Mouse (Mus musculus): ENCODE data around the gene Lpin2.

Lpin2 gene

DNA sequence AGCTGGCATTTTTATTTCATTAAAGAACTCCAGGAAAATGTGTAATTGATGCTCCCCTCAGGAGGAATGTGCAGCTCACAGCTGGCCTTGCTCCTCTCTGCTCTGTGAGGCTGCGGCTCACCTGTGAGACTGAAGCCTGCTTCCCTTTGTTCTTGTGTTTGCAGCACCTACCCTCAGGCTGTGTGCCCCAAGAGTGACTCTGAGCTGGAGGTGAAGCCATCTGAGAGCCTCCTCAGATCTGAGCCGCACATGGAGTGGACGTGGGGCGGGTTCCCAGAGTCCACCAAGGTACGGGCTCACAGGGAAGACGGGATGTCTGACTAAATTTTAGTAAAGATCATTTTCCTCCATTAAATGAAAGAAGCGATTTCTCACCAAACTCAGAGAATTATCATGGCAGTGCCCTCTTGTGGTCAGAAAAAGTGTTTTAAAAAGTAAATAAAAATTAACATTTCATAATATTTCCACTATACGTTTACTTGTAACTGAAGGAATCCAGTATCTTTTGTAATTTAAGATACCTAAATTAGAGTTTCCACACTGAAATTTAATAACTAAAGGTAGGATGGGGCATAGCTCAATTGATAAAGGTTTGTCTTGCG is 47.8 kb downstream of the Lpin2 start:
- DNase-seq (ENCODE audit: low spot score in 2 of 2): no peak

DNA sequence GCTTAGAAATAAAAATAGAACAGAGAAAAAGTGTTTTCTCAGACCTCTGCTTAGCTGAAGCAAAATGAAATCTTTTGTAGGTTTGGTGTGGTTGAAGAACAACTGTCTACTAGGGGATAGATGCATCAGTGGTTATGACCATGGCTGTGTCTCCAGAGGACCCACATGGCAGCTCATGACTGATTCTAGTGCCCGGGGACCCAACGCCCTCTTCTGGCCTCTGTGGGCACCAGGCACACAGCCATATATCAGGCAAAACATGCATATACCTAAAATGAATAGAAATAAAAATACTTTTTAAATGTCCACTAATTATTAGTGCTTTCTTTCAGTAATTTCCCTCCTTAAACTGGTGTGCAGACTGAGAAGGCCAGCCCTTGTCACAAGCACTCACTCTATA is 49.6 kb downstream of the Lpin2 start:
- no peak for DNase-seq (ENCODE audit: low spot score in 2 of 2)

- no peak for DNase-seq (ENCODE audit: low spot score in 2 of 2)
Measured at GRCm38 (mm10) chr17:71233210-71233609, 50.9 kb downstream of the Lpin2 start.

- DNase-seq (ENCODE audit: low spot score in 2 of 2): no peak
Measured at GRCm38 (mm10) chr17:71234041-71234594, 51.8 kb downstream of the Lpin2 start.

- DNase-seq (ENCODE audit: low spot score in 2 of 2): peak; percentile 69 to 82
Measured at GRCm38 (mm10) chr17:71235229-71235958, 53.0 kb downstream of the Lpin2 start.

DNA sequence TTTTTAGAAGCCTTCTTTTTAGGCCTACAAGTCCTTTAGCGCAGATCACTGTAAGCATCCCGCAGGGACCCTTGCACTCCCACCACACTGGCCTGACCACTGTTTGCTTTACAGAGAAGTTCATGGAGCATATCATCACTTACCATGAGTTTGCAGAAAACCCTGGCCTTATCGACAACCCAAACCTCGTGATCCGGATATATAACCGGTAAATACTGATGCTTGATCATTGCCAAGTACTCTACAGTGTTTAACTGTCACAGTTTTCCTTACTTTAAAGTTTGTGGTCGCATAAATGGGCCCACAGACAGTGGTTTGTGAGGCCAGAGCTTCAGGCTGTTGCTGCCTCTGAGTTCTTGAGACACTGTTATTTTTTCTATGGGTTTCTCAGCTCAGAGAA is 56.1 kb downstream of the Lpin2 start:
- peak in 1 of 2 experiments; percentile 53 for DNase-seq (ENCODE audit: low spot score in 2 of 2)

DNA sequence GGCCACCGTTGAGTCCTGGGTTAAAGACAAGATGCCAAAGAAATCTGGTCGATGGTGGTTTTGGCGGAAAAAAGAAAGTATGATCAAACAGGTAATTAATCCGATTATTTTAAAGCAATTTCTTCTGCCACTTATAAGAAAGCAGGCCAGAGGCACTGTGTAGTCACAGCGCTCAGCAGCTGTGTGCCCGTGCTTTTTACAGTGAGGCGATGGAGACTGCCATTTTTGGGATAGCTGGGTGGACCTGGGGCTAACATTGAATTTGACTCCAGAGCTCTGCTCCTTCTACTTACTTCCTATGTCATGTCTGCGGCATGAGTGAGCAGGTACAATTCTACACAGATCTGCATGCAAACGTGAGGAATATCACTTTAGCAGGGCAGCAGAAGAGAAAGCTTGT is 58.5 kb downstream of the Lpin2 start:
- no peak for DNase-seq (ENCODE audit: low spot score in 2 of 2)

DNA sequence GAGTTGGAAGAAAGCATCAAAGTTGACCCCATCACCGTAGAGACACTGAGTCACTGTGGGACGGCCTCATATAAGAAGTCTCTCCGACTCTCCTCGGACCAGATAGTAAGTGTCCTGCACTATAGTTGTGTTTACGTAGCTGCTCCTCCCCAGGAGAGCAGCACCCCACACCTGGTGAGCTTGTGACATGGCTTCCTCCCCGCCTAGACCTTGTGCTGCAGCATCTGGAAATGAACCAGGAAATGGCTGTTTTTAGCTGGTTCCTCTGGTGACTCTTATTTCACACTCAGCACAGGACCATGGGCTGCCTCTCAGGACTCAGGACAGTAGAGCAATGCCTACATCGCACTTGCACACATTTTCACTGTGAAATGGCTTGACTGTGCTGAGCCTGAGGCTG is 60.3 kb downstream of the Lpin2 start:
- DNase-seq (ENCODE audit: low spot score in 2 of 2): no peak

GRCm38 (mm10) chr17:71245133-71245532 is 62.8 kb downstream of the Lpin2 start:
- no peak for DNase-seq (ENCODE audit: low spot score in 2 of 2)

DNA sequence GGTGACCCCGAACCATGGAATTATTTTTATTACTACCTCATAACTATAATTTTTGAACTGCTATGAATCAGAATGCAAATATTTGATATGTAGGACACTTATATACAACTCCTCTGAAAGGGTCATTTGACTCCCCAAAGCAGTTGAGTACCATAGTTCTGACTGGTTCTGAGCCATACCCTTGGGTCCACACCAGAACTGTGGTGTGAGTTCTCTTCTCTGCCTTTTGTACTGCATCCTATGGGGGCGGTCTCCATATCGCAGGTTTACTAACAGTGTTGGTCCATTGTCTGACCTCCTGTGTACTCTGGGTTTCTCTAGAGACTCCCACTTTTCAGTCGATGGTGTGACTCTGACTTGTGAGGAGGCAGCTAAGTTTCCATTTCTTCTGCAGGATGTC is 63.7 kb downstream of the Lpin2 start:
- DNase-seq (ENCODE audit: low spot score in 2 of 2): no peak

- DNase-seq (ENCODE audit: low spot score in 2 of 2): no peak
Measured at GRCm38 (mm10) chr17:71248963-71249362, 66.6 kb downstream of the Lpin2 start.

DNA sequence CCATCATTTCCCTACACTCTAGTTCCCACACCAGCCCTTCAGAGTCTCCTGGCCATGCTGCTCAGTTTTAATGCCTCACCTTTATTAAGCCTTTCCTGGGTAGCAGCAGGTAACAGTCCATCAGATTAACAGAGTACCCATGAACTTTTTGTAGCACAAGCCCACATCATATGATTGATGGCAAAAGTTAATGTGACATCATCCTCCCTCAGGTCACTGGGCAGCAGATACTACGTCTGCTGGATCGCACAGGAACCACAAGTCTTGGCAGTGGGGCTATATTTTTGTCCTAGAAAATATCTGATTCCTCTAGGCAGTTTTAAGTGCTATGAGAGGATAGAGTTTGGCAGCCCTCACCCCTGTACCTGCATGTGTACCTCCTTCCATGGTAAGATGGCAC is 67.7 kb downstream of the Lpin2 start:
- DNase-seq (ENCODE audit: low spot score in 2 of 2): no peak

GRCm38 (mm10) chr17:71250819-71251600 is 68.7 kb downstream of the Lpin2 start:
- DNase-seq (ENCODE audit: low spot score in 2 of 2): no peak

DNA sequence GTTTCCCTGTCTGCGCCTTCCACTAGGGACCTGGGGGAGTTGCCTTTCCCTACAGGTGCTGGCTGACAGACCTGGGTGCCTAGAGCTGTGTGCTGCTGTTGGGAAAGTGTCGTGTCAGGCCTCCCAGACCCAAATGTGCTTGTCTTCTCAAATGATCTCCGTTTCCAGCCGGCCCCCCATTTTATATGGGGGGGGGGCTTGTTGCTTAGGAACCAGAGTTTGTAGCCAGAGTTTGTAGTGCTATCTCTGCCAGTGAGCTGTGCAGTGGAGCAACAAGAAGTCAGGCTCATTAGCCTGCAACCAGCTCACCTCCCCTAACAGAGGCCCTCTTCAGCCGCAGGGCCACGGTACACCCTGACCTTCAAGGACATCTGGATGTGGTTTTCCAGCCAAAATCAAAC is 69.2 kb downstream of the Lpin2 start:
- DNase-seq (ENCODE audit: low spot score in 2 of 2): no peak

DNA sequence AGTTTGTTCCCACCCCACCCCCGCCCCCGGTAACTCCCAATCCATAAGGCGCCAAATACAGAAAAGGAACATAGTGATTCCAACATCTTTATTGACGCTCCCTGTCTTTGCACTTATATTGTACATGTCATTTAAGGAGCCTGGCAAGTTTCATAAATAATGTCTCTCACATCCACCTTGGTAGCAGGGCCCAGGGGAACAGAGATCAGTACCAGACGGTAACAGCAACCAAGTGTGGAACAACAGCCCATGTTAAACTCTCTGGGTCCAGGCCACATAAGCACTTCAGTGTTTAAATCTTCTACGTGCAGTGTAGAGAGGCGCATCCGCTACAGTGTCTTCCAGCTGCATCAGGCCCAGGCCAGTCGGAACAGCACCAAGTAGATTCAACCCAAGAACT is 69.7 kb downstream of the Lpin2 start:
- no peak for DNase-seq (ENCODE audit: low spot score in 2 of 2)

- no peak for DNase-seq (ENCODE audit: low spot score in 2 of 2)
Measured at GRCm38 (mm10) chr17:71253391-71253790, 71.0 kb downstream of the Lpin2 start.

DNA sequence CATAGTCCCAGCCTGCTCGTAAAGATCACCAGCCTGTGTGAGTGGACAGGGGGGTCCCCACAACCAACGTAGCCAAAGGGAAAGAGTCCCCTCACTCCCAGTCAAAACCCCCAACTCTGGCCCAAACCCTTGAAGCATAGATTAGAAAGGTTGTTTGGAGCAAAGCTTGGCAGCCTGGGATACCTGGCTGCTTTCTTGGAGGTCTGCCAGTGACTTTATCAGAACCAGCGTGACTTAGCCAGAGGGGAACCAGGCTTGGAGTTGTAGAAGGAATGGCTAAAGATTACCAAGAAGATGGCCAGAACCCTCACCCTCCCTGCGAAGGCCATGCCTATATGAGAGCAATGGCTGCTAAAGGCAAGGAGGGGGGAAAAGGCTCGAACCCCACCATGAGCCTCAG is 71.7 kb downstream of the Lpin2 start:
- no peak for DNase-seq (ENCODE audit: low spot score in 2 of 2)

DNA sequence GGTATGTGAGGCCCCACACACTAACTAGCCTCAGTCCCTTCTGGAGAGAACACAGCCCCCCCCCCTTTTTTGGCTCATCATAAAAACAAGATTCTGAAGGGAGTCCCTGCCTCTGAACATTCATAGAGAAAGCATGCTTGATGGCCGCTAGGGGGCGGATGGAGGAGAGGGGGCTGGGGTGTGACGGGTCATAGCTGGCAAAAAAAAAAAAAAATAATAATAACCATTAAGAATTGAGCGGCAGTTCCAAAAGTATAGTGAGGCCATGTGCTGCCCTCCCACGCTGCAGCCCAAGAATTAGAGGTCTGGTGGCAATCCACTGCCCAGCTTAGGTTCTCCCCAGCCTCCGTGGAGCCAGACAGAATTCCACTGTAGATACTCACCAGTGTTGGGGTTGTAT is 72.4 kb downstream of the Lpin2 start:
- peak; percentile 33 to 60 for DNase-seq (ENCODE audit: low spot score in 2 of 2)

DNA sequence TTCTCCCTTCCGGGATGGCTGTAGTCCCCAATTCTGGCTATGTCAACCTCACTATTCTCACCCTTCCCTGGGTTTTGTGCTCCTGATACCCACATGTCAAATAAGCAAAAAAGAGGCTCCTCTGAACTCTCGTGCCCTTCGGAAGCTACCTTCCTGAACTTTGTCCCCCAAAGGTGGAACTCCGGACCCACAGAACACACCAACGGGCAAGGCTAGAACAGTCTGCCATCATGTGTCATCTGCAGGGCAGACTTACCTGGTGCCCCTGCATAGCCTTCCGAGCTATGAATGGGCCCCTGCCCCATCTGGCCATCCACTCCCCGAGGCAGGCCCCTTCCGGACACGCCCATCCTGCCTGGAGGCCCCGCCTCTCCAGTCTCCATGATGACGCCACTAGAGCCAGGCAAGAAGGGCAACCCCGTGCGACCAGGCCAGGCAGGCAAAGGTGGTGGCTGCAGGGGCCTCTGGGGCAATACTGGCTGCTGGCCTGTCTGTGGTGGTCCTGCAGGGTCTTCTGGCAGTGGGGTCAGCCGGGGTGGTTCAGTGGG is 73.8 kb downstream of the Lpin2 start:
- DNase-seq (ENCODE audit: low spot score in 2 of 2): no peak

DNA sequence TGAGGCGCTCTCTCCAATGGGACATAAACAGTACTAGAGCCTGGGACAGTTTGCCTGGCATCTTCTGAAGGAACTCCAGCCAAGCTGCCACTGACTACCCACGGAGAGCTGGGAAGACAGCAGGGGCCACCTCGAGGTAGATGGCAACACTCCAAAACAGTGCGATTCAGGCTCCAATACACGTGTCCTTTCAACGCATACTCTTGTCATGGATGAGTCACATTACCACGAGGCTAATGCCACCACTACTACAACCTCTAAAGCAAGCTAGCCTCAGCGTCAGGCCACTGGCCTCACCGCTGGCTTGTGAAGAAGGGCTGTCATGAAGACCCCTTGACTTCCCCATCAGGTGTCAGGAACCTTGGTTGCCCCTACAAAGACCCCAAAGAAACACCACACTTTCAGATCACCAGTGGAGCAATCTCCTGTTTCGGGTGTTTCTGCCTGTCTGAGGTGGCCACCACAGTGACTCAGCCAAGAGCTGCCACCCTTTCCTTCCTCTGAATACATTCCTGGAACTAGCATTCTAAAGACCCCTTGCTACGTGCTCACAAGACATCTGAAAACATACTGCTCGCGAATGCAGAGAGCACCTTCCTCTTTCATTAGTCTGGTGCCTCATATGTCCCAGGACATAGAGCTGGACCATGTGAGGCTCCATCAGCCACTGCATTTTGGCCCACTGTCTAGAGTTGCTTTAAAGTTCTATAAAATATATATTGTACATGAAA is 74.6 kb downstream of the Lpin2 start:
- DNase-seq (ENCODE audit: low spot score in 2 of 2): no peak

- DNase-seq (ENCODE audit: low spot score in 2 of 2): peak; percentile 37 to 75
Measured at GRCm38 (mm10) chr17:71259727-71260126, 77.4 kb downstream of the Lpin2 start.

GRCm38 (mm10) chr17:71260658-71261057 is 78.3 kb downstream of the Lpin2 start:
- no peak for DNase-seq (ENCODE audit: low spot score in 2 of 2)

All from spleen, postnatal 36 days (tissue).